Mouse (Mus musculus): ENCODE measurements at regions not wholly inside any gene's neighbourhood (a gene's known extent, or its start where the extent isn't known, plus 50 kb on each side); places are given as distances from the start of the nearest gene placed in this dataset.

GRCm38 (mm10) chr10:19067623-19068022, 52.2 kb upstream of the Tnfaip3 start:
- DNase-seq: no peak

DNA sequence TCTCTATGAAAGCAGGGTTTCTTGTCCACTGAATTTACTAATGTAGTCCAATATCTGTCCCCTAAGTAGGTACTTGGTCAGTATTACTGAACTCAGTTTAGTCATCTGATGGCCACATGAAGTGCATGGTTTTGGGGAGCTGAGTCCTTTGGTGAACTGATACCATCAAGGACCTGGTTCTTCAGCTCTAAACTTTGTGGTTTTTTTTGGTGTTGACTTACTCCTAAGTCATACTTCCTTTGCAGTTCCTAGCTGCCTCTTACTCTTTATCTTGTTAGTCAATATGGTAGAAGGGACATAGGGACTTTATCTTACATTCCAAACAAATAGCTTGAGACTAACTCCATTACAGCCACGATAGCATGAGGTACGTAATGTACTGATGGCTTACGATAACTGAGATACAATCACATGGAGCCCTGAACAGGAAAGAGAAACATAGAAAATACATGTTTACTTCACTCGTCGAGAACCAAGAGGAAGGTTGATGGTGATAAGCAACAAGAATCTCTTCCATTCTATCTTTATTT, 51.4 kb upstream of the Tnfaip3 start:
- no peak for DNase-seq
